Mouse (Mus musculus) adrenal gland, postnatal 10 days (tissue): ENCODE data around the gene Gm10053. TPM values are rescaled to one million over a fixed set of nuclear protein-coding genes. Genes with fewer than 3 reads are reported as not detected.
"Not testable (repeated sequence)": the region's sequence is repeated elsewhere in the genome, so short reads cannot be mapped to it uniquely, and the experiment has no call there.

ENCODE experiments used
- DNase-seq: peaks from one replicate; pipeline ENCODE4 v3.0.0; 2021; ENCODE audit warnings: mixed read lengths
- long read RNA-seq, 2 experiments: library from polyadenylated mRNA; stranded (forward); transcript quantifications; one replicate each; pipeline ENCODE4 v2.0.0; 2021
- total RNA-seq, 2 experiments: library from RNA; stranded (reverse); gene quantifications; 2 replicates each; pipeline ENCODE4 v1.2.3; 2021

Gm10053 gene
- total RNA-seq: 100 to 1,000 TPM; 680 to 715 TPM
- long read RNA-seq, experiment 1, transcript Gm10053-201 (1 exons, 946 nt): major isoform, 21 of 21 reads
- long read RNA-seq, experiment 1, partial matches to known transcripts: 0 of 21 reads
- long read RNA-seq, experiment 1, other reads (novel, unspliced or antisense): 0 of 21 reads
- long read RNA-seq, experiment 2, transcript Gm10053-201 (1 exons, 946 nt): major isoform, 14 of 14 reads
- long read RNA-seq, experiment 2, partial matches to known transcripts: 0 of 14 reads
- long read RNA-seq, experiment 2, other reads (novel, unspliced or antisense): 0 of 14 reads

- DNase-seq: not testable (repeated sequence)
Measured at GRCm38 (mm10) chr19:24875129-24875870, at the start of gene Gm10053. TSS of gene Gm10053 (plus strand) at chr19:24875686.

GRCm38 (mm10) chr19:24842080-24842479 lies 33.4 kb upstream of the Gm10053 start:
- DNase-seq: no peak

GRCm38 (mm10) chr19:24845007-24845546 lies 30.4 kb upstream of the Gm10053 start:
- DNase-seq: no peak

GRCm38 (mm10) chr19:24848345-24848744 lies 27.1 kb upstream of the Gm10053 start:
- DNase-seq: no peak

- DNase-seq: no peak
Measured at GRCm38 (mm10) chr19:24848844-24849243, 26.6 kb upstream of the Gm10053 start.

- DNase-seq: peak; percentile 65
Measured at GRCm38 (mm10) chr19:24851456-24852315, 23.8 kb upstream of the Gm10053 start.

- no peak for DNase-seq
Measured at GRCm38 (mm10) chr19:24861276-24861611, 14.2 kb upstream of the Gm10053 start.

- DNase-seq: peak; percentile 81
Measured at GRCm38 (mm10) chr19:24861612-24862451, 13.7 kb upstream of the Gm10053 start, which contains the start of gene Pgm5. TSS of gene Pgm5 (minus strand) at chr19:24861855.

- DNase-seq: peak; percentile 47
Measured at GRCm38 (mm10) chr19:24865436-24865835, 10.1 kb upstream of the Gm10053 start.

- DNase-seq: peak; percentile 84
Measured at GRCm38 (mm10) chr19:24871037-24871635, 4.3 kb upstream of the Gm10053 start.

- peak; percentile 20 for DNase-seq
Measured at GRCm38 (mm10) chr19:24873873-24874272, 1.6 kb upstream of the Gm10053 start.

GRCm38 (mm10) chr19:24881237-24881636 lies 5.8 kb downstream of the Gm10053 start:
- no peak for DNase-seq

GRCm38 (mm10) chr19:24885504-24885903 lies 10.0 kb downstream of the Gm10053 start:
- DNase-seq: peak; percentile 58

- no peak for DNase-seq
Measured at GRCm38 (mm10) chr19:24886888-24887287, 11.4 kb downstream of the Gm10053 start.

- no peak for DNase-seq
Measured at GRCm38 (mm10) chr19:24896536-24896935, 21.1 kb downstream of the Gm10053 start.

GRCm38 (mm10) chr19:24897006-24897895 lies 21.8 kb downstream of the Gm10053 start:
- DNase-seq: peak; percentile 21

- DNase-seq: no peak
Measured at GRCm38 (mm10) chr19:24897896-24898736, 22.6 kb downstream of the Gm10053 start.

GRCm38 (mm10) chr19:24898737-24899577 lies 23.5 kb downstream of the Gm10053 start:
- no peak for DNase-seq
